Mouse (Mus musculus) CD4-positive naive resting alpha-beta T cell, adult 57 days (primary cell): ENCODE measurements around the gene Them4. TPM values are rescaled to one million over a fixed set of nuclear protein-coding genes. Genes with fewer than 3 reads are reported as not detected.

Experiments
- total RNA-seq: library from RNA; stranded (reverse); gene quantifications from one replicate; pipeline ENCODE4 v1.2.4, GENCODE M21; 2023

Them4 gene
- 3.4 TPM for total RNA-seq

DNA sequence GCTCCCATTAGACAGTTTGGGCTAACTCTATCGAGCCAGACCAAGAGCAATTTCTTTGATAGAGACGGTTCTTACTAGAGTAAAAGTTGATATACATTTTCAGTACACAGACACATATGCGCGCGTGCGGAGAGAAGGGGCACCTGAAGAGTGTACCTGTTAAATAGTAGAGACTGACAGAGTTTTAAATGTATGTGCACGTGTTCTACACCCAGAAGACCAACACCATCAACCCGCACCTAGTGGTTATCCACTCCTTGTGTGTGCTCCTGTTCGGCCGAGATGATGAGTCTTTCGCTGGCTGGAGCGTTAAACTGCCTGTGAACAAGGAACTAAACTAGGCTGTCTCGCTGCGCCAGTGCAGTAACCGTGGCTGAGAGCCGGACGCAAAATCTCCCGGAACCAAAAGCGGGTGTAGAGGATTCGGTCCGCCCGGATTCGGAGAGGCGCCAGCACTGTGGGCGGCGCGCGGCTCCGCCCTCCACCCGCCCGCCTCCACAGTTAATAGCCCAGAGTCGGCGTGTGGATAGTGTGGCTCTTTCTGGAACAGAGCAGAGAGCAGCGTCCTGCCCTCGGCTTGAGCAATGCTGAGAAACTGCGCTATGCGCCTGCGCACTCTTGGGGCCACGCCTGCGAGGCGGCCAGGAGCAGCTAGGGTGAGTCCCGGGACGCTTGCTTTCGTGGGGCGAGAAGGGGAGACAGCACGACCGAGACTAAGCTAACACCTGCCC is at the start of gene Them4:
Them4 (plus strand) TSS at position 457 of the 731 bp plus-strand sequence.

DNA sequence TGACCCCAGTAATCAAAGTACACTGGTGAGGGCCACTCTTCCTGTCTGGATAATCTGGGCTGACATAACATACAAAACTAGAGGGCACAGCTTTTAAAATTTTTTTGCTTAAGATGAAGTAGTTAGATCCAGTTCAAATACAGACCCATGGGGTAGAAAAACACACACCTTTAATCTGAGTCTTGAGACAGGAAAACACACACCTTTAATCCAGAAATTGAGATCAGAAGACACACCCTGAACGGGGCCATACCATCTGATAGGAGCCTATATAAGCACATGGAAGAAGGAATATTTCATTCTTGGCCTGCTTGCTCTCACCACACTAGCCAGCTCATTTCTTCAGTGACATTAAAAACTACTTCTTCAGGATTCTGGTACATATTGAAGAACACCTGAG is 46.2 kb upstream of the Them4 start, which contains the start of gene Gm4778:
Gm4778 (plus strand) TSS at position 301 of the 400 bp plus-strand sequence.

DNA sequence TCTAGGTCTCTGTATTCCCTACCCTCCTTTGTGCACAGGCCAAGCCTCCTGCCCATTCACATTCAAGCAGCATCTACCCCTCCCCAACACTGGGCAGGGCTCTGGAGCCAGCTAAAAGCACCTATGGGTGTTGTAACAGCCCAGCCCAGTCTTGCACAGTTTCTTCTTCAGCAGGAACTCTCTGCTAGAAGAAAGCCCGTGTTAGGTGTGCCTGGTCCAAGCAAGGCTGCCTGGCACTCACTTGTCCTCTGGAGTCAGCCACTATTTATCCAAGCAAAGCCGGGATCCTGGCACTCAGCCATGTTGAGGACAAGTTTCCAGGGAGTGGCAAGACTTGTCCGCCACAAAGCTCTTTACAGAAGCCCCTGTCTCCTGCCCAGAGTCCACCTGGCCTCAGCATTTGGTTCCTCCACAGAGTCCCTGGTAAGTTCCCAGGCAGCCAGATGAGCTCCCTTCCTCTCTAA is 32.1 kb downstream of the Them4 start, which contains the start of gene Them5:
Them5 (plus strand) TSS at position 141 of the 464 bp plus-strand sequence.

DNA sequence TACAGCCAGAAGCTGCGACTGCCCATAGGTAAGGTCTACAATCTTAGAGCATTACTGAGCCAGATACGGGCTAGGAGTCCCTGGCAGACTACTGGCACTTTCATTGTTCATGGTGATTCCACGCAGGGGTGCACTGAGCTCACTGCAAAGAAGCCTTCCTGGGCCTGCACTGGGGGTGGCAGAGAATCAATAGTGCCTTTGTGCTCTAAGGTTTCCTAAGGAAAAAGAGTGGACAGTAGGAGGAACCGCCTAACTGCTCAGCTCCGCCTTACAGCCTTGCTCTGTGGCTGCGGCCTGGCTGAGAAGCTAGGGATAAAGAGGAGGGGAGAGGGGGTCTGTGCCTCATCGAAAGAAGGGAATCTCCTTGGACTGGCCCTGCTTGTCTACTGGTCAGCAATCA is 52.2 kb downstream of the Them4 start, which contains the start of gene C2cd4d:
C2cd4d (plus strand) TSS at position 301 of the 400 bp plus-strand sequence.

DNA sequence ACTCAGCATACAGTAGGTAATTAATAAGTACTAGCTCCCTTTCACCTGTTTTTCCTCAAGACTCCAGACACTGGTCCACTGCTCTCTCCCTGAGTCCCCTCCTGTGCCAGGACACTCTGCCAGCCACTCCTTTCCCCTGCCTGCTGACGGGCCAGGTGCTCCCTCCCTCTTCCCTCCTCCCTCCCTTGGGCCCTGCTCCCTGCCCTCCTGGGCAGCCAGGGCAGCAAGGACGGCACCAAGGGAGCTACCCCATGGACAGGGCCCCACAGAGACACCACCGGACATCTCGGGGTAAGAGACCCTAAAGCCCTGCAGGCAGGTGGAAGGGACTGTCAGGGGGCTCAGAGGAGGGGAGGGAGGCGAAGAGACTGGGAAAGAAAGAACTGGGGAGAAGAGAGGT is 62.8 kb downstream of the Them4 start, which contains the start of gene Rorc:
Rorc (plus strand) TSS at position 154 of the 400 bp plus-strand sequence.

Other genes with a start within 250 kb of the Them4 start
- not detected for gene Gm10697, start 237.4 kb upstream of the Them4 start, total RNA-seq
- not detected for gene Gm10696, start 131.9 kb upstream of the Them4 start, total RNA-seq
- not detected for gene Gm5286, start 113.4 kb upstream of the Them4 start, total RNA-seq
- not detected for gene Gm4778, start 46.1 kb upstream of the Them4 start, total RNA-seq
- gene Them5, start 32.0 kb downstream of the Them4 start, total RNA-seq: not detected
- not detected for gene C2cd4d, start 52.3 kb downstream of the Them4 start, total RNA-seq
- gene Rorc, start 62.7 kb downstream of the Them4 start, total RNA-seq: 0.50 TPM
- gene Lingo4, start 88.4 kb downstream of the Them4 start, total RNA-seq: not detected
- 4.4 TPM for gene Tdrkh, start 103.2 kb downstream of the Them4 start, total RNA-seq
- 65.7 TPM for gene Mrpl9, start 133.2 kb downstream of the Them4 start, total RNA-seq
- gene Oaz3, start 133.8 kb downstream of the Them4 start, total RNA-seq: not detected
- gene Celf3, start 168.2 kb downstream of the Them4 start, total RNA-seq: not detected
- 1.7 TPM for gene Riiad1, start 170.3 kb downstream of the Them4 start, total RNA-seq